Mouse (Mus musculus) ES-E14 (cell line): ENCODE results near the gene Gm21983.

Experiments
- CHD2 ChIP-seq: IDR thresholded peaks from 2 replicates; pipeline ENCODE4 v1.6.1; 2014; ENCODE audit warnings: mild to moderate bottlenecking, low read depth, low read length, inconsistent platforms
- MAFK ChIP-seq: IDR thresholded peaks from 2 replicates; pipeline ENCODE4 v1.6.1; 2014; ENCODE audit warnings: mild to moderate bottlenecking, low read depth, low read length, inconsistent platforms; ENCODE audit not compliant: insufficient read depth
- ZNF384 ChIP-seq: IDR thresholded peaks from 2 replicates; pipeline ENCODE4 v1.6.1; 2012; ENCODE audit warnings: low read depth, low read length, inconsistent platforms

DNA sequence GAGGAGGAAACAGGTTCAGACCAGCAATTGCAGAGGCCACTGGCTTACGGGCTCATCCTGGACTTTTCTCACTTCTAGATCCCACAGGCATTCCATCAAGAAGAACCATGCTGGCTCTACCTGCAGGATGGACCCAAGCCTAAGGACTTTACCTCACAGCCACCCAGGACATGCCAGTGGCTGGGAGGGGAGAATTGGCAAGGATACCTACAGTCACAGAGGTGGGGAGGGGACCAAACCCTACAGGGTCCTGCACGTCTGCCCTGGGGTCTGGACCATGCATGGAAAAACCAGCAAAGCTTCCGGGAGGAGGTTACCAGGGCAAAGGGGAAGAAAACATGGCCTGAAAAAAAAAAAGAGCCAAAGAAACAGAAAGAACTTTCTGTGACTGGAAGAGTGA is 9.9 kb downstream of the Gm21983 start:
- TF ChIP-seq ZNF384 = no peak
- no peak for TF ChIP-seq MAFK
- no peak for TF ChIP-seq CHD2
